Mouse (Mus musculus) T-helper 1 cell (primary cell): ENCODE measurements around the gene Atat1.

Experiments used
- in situ Hi-C: fragments of 300-600 bp; cut with MboI, MseI; formaldehyde crosslinking; loops from one replicate; pipeline ENCODE4 v1.15.1; 2025; ENCODE audit warnings: high pct_unique_total_duplicates

Gene Atat1

DNA sequence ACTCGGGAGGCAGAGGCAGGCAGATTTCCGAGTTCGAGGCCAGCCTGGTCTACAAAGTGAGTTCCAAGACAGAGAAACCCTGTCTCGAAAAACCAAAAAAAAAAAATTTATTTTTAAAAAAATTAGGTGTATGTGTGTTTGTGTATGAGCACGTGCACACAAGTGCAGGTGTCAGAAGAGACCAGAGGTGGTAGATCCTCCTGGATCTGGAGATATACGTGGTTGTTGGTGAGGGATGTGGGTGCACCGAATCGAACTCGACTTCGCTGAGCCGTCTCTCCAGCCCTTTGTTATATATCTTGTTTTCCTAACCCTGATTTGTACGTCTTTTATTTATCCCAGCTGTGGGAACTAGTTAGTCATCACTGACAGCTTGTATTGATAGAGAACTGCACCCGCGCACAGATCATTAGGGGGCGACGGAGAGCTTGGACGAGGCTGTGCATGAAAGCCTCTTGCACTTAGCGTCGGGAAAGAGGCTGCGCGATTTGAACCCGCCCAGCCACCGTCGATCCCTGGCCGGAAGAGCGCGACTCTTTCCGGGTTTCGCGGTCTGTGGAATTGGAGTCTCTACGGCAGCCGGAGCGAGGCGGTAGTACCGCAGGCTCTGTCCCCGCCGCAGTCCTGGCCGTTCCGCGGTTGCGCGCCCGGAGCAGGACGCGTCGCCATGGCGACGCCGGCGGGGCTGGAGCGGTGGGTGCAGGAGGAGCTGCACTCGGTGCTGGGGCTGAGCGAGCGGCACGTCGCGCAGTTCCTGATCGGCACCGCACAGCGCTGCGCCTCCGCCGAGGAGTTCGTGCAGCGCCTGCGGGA is 30.4 kb downstream of the Atat1 start, which contains the start of gene Dhx16:
Gene Dhx16, plus strand, starts transcription at position 575 of the 813 bp plus-strand sequence.
- in situ Hi-C loops, result no loop called here

DNA sequence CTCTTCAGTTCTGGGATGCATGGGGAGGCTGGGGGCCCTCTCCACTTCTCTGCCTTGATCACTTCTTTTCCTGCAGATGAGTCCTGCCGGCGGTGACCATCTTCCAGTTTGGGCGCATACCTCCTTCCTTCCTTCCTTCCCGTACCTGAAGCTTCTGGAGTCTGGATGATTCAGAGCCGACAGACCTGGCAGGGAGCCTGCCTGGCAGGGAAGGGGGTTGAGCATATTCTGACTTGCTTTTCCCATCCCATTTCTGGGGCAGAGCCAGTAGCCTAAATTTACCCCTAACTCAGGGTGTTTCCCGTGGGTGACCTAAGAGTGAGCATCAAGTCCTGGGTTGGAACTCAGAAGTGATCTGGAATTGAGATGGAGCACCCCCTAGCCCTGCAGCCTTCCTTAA is 35.2 kb downstream of the Atat1 start:
- in situ Hi-C loops, result loop anchor here (25.0 kb wide), 1 partner anchor 1687 kb away; the partner anchor contains the start of genes Psmb8, Psmb9 and Tap1

DNA sequence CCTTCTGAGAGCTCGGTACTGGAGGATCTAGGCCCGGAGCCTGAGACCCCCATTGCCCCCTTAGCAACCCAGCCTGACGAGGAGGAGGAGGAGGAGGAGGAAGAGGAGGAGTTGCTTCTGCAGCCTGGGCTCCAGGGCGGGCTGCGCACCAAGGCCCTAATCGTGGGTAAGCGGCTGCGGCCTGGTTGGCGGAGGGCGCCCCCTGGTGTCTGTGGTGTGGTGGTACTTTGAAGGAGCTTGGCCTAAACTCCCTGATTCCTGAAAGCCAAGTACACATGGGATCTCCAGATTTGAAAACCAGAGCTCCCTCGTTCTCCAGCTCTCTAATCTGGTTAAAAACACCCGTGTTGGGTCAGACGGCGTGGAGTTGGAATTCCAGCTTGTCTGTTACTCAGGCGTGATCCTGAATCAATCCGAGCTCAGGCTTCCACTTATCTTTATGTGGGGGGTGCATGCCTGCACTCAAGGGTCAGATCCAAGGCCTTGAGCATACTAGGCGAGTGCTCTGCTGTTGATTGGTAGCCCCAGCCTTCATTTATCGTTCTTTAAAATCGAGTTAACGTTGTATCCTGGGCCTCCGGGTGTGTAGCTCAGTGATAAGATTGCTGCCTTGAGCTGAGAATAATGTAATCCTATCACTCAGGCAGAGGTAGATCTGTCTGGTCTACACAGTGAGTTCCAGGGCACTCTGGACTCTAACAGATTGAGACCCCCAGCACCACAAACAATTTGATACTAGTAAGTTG is 35.9 kb downstream of the Atat1 start:
- in situ Hi-C loops, result loop anchor here (25.0 kb wide), 1 partner anchor 1687 kb away; the partner anchor contains the start of genes Psmb8, Psmb9 and Tap1

DNA sequence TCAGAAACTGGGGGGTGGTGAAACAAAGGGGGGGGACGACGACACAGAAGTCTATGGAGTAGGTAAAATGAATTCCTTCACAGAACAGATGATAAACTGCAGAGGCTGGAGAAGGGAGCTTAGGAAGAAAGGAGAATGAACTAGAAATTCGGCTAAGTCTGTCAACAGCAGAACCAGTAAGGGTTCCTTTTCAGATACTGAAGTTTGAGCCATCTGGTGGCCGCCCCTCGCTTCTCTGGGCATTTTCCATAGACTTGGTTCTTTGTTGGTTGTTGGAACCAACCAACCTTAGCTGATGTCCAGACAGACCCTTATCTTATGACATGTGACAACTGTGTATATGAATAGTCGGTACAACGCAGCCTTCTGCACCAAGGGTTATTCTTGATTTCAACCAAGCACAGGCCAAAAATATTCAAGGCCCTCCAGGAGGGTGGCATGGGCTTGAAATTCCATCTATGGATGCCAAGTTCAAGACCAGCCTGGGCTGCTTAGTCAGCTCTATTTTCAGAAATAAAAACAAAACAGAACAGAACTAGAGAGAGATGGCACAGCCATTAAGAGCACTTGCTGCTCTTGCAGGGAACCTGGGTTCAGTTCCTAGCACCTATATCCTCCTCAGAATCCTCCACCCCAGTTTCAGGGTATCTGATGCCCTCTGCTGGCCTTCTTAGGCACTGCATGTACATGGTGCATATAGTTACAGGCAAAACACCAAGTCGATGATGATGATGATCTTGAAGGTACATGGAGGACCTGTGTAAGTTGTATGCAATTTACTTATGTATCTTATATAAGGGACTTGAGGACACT is 38.8 kb downstream of the Atat1 start:
- in situ Hi-C loops, result loop anchor here (25.0 kb wide), 1 partner anchor 1684 kb away; the partner anchor contains the start of genes Psmb8, Psmb9 and Tap1

DNA sequence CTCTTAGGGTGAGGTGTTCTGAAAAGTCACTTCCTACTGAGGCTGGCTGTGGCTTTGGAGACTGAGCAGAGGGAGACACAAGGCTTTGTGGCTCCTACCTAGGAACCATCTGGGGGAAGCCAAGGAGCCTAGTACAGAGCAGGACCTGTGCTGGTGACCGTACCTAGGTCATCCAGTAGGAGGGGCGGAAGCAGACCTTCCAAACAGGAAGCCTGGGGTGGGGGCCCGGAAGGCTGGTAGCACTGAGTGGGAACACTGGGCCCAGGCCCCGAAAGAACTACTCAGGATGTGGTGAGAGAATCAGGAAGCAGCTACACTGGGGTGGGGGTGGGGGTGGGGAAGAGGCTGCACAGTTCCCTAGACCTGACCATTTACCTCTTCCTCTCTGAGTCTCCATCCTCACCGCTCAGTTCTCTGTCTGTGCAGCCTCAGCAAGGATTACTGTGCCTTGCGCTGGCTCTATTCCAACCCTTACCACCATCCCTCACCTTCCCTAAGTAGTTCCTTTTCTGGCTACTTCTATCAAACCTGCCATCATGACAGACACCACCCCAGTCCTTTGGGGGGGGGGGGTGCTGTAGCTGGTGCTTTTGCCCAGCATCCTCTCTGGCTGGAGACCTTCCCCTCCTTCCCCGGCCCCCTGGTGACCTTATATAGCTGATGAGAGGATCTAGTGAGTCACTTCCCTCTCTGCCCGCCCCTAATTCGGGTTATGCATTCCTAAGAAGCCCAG is 39.6 kb downstream of the Atat1 start:
- in situ Hi-C loops, result loop anchor here (25.0 kb wide), 1 partner anchor 1683 kb away; the partner anchor contains the start of genes Psmb8, Psmb9 and Tap1

DNA sequence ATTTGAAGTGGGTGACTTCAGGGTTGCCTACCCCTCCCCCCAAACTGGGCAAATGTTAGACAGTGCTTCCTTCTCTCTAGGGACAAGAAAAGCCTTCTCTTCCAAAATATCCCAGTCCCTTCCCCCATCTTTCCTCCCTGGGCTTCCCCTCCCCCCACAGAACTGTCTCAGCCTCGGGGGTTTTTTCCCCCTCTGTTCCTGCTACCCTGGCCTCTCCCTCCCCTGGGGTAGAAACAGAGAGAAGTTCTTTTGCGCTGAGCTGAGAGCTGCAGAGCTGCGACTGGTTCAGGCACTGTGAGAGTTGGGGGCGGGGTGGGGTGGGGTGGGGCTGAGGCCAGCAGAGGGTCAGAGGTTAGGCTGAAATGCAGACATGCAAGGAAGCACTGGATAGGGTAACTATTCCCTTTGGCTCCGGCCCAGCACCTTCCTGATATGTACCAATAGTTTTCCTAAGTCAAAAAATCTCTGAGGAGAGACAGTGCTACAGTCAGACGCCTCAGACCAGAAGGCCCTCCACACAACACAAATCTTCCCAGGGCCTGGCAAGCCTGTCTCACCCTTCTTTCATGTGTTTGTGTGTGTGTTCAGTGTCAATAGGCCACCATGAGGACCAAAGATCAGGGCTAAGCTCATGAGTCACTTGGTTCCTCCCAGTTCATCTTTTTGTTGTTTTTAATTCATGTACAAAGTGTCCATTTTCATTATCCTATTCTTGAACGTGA is 40.4 kb downstream of the Atat1 start:
- in situ Hi-C loops, result loop anchor here (5.0 to 25.0 kb wide), 2 partner anchors 42 to 1682 kb away; partner anchors contain the start of genes Psmb8, Psmb9 and Tap1

DNA sequence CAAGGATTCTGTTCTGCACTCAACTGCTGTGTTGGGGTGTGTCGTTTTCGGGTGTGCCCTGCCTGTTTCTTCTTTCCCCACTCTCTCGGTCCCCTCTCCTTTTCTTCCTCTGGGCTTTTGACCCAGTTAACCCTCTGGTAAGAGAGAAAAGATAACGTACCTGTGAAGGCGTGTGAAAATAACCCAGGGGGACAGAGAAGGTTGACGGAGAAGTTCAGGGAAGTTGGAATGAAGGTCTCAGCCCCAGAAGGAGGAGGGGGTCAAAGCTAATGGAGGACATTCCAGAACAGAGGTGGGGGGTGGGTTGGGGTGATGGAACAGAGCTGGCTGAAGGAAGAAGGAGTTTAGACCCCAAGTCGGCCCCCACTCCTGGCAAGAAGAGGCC is 40.9 kb downstream of the Atat1 start:
- in situ Hi-C loops, result loop anchor here (5.0 to 25.0 kb wide), 2 partner anchors 42 to 1682 kb away; partner anchors contain the start of genes Psmb8, Psmb9 and Tap1

DNA sequence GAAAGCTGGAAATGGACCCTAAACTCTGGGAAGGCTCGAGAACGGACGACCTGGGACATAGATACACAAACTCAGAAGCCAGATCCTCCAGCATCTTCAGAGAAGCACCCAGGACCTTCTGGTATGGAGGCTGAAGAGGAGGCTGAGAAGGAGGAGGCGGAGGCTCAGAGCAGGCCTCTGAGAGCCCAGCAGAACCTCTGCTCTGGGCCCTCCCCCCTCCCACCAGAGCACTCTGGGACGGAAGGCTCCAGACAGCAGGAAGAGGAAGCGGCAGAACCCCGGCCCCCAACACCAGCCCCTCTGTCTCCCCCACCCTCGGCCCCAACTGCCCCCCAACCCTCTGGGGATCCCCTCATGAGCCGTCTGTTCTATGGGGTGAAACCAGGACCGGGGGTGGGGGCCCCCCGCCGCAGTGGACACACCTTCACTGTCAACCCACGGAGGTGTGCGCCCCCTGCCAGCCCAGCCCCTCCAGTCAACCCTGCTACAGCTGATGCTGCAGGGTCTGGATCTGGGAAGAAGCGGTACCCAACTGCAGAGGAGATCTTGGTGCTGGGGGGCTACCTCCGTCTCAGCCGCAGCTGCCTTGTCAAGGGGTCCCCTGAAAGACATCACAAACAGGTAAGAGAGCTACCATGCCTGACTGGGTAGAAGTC is 41.6 kb downstream of the Atat1 start:
- in situ Hi-C loops, result loop anchor here (5.0 to 25.0 kb wide), 2 partner anchors 41 to 1681 kb away; partner anchors contain the start of genes Psmb8, Psmb9 and Tap1

DNA sequence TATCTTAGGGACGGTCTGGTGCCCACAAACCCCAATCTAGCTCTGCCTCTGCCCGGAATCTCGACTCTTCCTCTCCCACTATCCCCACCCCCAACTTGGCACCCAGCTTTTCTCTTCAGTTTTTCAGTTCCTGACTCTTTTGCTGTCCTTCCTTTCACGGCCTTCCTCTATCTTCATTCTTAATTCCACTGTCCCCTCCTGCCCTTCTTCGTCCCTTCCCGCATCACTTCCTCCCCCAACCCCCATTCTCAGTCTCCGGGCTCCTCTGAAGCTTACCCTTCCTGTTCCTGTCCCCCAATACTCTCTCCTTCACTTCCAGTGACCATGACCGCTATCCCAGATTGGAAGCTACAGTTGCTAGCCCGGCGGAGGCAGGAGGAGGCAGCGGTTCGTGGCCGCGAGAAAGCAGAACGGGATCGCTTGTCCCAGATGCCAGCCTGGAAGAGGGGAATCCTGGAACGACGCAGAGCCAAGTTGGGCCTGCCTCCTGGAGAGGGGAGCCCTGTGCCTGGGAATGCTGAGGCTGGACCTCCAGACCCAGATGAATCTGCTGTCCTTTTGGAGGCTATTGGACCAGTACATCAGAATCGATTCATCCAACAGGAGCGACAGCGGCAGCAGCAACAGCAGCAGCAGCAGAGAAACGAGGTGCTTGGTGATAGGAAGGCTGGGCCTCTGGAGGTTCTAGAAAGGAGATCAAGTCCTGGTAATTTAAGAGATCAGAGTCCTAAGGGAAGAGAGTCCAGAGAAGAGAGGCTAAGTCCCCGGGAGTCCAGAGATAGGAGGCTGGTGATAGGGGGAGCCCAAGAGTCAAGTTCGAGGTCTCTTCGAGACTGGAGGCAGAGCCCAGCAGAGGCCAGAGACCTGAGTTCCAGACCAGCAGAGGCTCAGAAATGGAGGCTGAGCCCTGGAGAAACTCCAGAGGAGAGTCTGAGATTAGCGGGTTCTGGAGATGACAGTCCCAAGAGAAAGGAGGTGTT is 42.7 kb downstream of the Atat1 start:
- in situ Hi-C loops, result loop anchor here (5.0 to 25.0 kb wide), 2 partner anchors 40 to 1680 kb away; partner anchors contain the start of genes Psmb8, Psmb9 and Tap1

DNA sequence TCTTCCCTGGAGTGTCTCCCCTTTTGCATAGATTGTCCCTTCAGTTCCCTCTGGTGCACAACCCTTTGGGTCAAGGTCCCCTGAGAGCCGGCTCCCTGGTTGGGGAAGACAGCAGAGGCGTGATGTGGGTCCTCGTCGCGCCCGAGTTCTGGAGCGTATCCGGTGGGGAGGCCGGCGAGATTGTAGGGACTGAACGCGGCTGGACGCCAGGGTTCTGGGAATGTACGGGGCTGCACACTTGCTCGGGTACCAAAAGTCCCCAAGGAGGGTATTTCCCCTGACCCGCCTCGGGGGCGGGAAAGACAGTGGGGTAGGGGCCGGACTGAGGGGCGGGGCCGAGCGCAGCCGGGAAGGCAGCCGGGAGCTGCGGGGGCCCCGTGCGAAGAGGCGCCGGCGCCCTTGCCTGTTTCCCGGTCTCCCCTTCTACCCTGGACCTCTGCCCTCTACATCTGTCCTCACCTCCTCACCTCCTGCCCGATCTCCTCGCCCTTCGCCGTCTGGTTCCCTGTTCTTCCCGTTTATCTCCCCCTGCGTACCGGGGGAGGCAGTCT is 43.5 kb downstream of the Atat1 start:
- in situ Hi-C loops, result loop anchor here (5.0 to 25.0 kb wide), 2 partner anchors 39 to 1679 kb away; partner anchors contain the start of genes Psmb8, Psmb9 and Tap1

DNA sequence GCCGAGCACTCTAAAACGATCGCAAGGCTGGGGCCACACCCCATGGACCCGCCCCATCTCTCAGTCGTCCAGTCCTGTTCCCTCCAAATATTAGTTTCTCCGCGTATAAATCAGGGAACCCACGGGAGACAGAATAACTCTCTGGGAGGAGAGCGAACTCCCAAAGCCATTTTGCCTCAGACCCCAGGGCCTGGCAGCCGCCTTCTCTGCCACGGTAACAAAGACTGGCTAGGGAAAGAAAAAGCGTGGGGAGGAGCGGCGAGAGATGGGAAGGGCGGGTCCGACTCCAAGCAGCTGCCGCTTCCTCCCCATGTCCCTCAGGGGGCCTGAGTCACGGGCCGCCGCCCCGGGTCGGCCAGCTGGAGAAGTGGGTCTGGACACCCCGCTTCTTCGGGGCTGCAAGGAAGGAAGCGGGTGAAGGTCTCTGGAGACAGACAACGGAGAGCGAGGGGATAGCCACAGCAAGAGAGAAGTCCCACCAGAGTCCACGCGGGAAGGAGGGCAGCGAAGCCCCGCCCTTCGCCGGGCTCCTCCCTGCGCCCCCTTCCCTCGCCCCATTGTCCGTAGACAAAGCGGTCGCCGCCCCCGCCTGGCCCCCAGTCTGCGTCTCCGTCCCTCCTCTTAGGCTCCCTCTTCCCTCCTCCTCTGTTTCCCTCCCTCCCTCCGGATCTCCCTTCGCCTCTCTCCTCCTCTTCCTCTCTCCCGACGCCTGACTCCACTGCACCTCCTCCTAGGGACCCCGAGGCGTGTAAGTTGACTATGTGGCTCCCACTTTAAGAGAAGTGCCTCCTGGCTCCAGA is 44.2 kb downstream of the Atat1 start, which contains the start of gene Ppp1r18:
Gene Ppp1r18, plus strand, starts transcription at position 113 of the 800 bp plus-strand sequence.
- in situ Hi-C loops, result loop anchor here (5.0 to 25.0 kb wide), 2 partner anchors 38 to 1678 kb away; partner anchors contain the start of genes Psmb8, Psmb9 and Tap1

DNA sequence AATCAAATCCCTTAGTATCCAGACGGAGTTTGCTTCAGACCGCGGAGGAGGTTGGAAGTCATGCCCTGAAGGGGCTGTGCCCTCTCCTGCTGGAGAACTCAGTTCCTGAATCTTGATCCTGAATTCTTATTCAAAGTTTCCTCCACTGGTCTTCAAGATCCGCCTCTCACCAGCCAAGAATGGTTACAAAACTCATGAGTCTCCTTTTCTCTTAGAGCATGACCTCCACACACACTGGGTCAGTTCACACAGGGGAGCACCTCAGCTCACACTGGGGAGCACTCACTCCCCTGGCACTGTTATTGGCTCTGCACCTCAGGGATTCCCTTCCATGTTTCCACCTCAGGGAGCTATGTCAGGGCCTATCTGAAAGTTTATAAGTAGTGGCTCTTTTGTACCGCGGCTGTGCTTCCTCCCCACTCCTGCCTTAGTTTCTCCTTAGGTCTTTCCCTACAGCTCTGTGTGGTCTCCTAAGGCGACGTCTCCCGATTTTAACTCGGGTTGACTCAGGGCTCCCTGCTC is 45.0 kb downstream of the Atat1 start:
- in situ Hi-C loops, result loop anchor here (5.0 to 25.0 kb wide), 2 partner anchors 38 to 1678 kb away; partner anchors contain the start of genes Psmb8, Psmb9 and Tap1

DNA sequence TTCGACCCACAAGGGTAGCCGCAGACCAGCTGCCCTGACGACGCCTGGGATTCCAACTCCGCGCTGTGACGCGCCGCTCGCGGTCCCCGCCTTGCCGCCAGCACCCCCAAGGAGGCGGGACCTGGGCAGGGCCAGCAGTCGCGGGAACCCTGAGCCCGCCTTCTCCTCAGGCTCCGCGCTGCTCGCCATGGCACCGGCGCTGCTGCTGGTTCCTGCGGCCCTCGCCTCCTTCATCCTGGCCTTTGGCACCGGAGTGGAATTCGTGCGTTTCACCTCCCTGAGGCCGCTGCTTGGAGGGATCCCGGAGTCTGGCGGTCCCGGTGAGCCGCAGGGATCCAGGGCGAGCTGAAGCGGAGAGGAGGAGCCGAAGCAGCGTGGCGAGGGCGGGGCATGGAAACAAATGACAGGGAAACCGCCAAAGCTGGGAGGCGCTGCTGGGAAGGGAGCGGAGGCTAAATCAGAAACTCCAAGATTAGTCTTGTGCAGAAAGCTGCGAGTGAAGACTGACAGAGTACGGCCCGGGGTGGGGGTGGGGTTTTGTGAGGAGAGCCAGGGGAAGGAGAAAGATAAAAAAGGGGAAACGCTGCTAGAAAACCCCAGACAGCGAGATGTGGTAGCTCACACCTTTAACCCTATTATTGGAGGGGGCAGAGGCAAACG is 48.5 kb downstream of the Atat1 start, which contains the start of gene Nrm:
Gene Nrm, plus strand, starts transcription at position 121 of the 660 bp plus-strand sequence.
- in situ Hi-C loops, result loop anchor here (25.0 kb wide), 1 partner anchor 1674 kb away; the partner anchor contains the start of genes Psmb8, Psmb9 and Tap1

DNA sequence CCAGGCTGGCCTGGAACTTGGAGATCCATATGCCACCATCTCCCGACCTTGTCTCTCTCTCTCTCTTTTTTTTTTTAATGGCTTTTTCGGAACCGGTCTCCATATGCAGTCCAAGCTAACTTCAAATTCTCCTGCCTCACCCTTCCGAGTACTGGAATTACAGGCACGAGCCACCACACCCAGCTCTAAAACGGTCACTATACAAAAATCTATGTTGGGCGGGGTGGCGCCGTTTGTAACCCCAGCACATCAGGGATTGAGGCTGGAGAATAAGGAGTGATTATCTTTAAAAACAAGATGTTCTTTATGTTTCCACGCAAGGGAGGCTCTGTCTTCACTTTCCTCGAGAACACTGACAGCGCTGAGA is 49.1 kb downstream of the Atat1 start:
- in situ Hi-C loops, result loop anchor here (25.0 kb wide), 1 partner anchor 1674 kb away; the partner anchor contains the start of genes Psmb8, Psmb9 and Tap1

DNA sequence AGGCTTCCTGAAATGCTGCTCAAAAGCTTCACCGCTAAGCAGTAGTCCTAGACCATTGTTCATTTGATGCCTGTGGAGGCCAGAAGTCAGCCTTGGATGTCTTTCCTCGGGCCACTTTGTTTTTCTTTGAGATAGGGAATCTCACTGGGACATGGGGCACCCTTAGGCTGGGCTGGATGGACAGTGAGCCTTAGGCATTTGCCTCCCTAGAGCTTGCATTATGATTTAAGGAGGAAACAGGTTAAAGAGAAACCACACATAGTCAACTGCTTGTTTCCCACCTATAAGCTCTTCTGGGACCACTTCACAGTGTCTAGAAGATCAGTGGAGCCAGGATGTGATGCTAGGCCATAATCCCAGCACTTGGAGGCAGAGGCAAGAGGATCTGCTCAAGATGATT is 50.0 kb downstream of the Atat1 start:
- in situ Hi-C loops, result loop anchor here (25.0 kb wide), 1 partner anchor 1673 kb away; the partner anchor contains the start of genes Psmb8, Psmb9 and Tap1
